ENCODE assay signal across 22 mouse cellular contexts in the genomic region with DNA sequence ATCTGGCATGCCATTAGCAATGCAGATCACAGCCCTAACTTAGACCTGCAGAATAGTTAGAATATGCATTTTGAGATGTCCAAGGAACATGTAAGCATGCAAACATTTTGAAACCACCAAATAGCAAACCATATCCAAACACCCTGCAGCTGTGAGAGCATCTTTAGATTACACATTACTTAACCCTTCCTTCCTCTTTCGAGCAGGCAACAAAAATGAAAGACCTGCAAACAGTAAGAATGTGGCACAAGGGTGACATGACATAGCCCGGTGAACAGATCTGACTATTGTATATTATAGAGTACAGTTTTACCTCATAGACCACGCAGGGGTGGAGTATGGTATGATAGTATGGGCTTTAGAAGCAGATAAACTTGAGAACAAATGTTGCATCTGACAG.
DNase-seq lines count a peak whose midpoint lies in the region; ATAC-seq lines count a peak whose summit lies in the region.
"Had no signal": no experiment of that assay in that cellular context is flagged by ENCODE, and none has a peak within 500 bp of the region (broad histone marks: within the 10 kb centered on the region; RNA-seq: fewer than 3 reads in every experiment).

No protein-coding gene starts in this region.

- peak; percentile 1 for DNase-seq in hindlimb bud, embryonic 11.5 days (ENCODE audit: extremely low spot score, low read depth, low spot score)
- peak; percentile 6 for DNase-seq in mesoderm, embryonic 11.5 days (ENCODE audit: low read depth, low spot score)
- no peak for DNase-seq in left cerebral cortex, postnatal 10 days (ENCODE audit: extremely low spot score in 1 of 2, low spot score in 2 of 2)
- no peak for DNase-seq in cerebellum, adult 8-10 months
- no peak for DNase-seq in embryo, embryonic 11 days
- DNase-seq: adrenal gland, postnatal 10 days; B cell, adult 2 months; cerebellum, adult 11 months; cerebellum, adult 2 months; cerebellum, postnatal 10 days; cerebellum, postnatal 36 days; forebrain, postnatal 0 days; gastrocnemius, adult 2 months; gastrocnemius, postnatal 36 days; heart, adult 18-20 months; heart, postnatal 10 days; heart, postnatal 36 days; kidney, adult 11 months had no signal

- peak; percentile 92 for ATAC-seq in common myeloid progenitor, adult 5-6 weeks (replicated peaks; ENCODE audit: low read depth, poor library complexity, severe bottlenecking)
- ATAC-seq: forebrain, embryonic 14.5 days; forebrain, postnatal 0 days; hindbrain, postnatal 0 days; Patski had no signal

- intact Hi-C loops in left cerebral cortex, postnatal 10 days (cut with DNase I) = no loop called here

Comparison
In these comparisons a context has a peak if more than half of its experiments do, and no peak if none do; other contexts are left out.
1. DNase-seq: peak in hindlimb bud, embryonic 11.5 days (single experiment) and mesoderm, embryonic 11.5 days (single experiment); none in left cerebral cortex, postnatal 10 days (0 of 2), cerebellum, adult 8-10 months (single experiment) and embryo, embryonic 11 days (single experiment).